Mouse (Mus musculus) left cerebral cortex, adult 2 months (tissue): ENCODE measurements around the gene Fam20c. TPM values are rescaled to one million over a fixed set of nuclear protein-coding genes. Genes with fewer than 3 reads are reported as not detected.

Experiments
- DNase-seq, 2 experiments: peaks; one replicate each; pipeline ENCODE4 v3.0.0; 2021 to 2022; ENCODE audit warnings: low spot score in 2 of 2, mixed read lengths in 1 of 2; ENCODE audit errors: extremely low spot score in 1 of 2
- H3K27ac ChIP-seq: fragments of 200-600 bp; 2 replicates; pipeline ENCODE4 v1.8.1; 2022
- H3K4me3 ChIP-seq: fragments of 200-600 bp; 2 replicates; pipeline ENCODE4 v1.8.1; 2022
- CTCF ChIP-seq: fragments of 200-600 bp; IDR thresholded peaks from 2 replicates; pipeline ENCODE4 v1.8.1; 2022; ENCODE audit warnings: antibody characterized with exemption, mild to moderate bottlenecking, moderate library complexity
- intact Hi-C: fragments of 180-260 bp; cut with DNase I; formaldehyde crosslinking; loops from one replicate; pipeline ENCODE4 v1.15.1; 2025
- total RNA-seq, 2 experiments: library from RNA; stranded (reverse); gene quantifications; 2 replicates each; pipeline ENCODE4 v1.2.3; 2021

Gene Fam20c
- total RNA-seq, 2 experiments from 2014 or later: 33.2 to 37.4 TPM

DNA sequence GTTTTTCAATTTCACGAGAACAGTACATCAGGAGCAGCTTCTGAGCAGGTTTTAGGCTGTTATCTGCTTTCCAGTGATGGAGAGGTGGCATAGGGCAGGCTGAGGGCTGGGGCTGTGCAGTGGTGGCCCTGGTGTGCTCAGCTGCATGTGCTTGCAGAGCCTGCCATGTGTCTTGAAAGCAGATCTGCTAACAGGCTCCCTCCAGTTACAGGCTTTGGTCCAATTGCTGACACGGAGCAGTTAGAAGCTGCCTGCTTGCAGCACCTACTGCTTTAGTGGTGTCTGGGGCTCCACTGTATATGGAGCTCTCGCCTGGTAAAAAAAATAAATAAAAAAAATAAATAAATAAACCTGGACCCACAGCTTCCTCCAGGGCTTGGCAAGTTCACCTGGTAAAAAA lies 4.2 kb downstream of the Fam20c start:
- Histone ChIP-seq H3K27ac (no peak overlapping the region), H3K4me3 (no peak overlapping the region)
- DNase-seq: no peak
- intact Hi-C loops: no loop called here
- TF ChIP-seq CTCF: no peak

DNA sequence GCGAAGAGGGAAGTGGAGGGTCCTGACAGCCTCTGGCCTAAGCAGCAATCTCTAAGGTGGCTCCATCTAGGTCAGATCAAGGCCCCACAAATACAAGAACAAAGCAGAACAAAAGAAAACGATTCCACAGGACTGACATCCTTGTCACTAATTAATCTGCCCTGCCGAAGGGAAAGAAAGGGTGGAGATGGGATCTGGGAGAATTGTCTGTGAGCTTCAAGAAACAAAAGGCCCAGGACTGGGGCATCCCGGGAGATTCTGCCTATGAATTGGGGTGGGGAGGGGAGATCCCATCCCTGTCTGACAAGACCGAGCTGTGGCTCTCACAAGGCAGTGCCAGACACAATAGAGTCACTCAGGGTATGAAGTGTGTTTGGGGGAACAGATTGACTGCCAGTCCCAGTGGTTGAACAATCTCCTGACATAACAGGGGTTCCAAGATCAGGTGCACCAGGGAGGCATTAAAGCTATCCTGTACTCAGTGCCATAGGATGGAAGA lies 7.6 kb downstream of the Fam20c start:
- DNase-seq: no peak
- intact Hi-C loops: no loop called here
- H3K4me3 ChIP-seq: no peak overlapping the region
- no peak overlapping the region for H3K27ac ChIP-seq
- no peak for TF ChIP-seq CTCF

DNA sequence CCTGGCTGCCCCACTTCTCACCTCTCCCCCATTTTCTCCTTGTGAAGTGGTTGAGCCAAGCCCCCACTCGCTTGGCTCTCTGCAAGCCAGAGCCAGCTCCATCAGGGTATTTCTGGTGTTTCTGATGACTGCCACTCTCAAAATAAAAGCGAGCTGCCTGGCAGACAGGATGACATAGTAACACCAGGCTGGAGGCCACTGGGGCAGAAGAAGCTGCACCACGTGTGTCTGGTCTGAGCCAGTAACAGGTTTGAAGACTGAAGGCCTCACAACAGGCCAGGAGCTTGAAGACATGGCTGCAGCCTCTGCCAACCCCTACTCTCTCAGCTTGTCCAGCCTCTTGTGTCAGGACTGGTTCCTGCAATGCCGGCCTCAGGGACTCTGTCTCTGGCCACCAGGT lies 8.0 kb downstream of the Fam20c start:
- intact Hi-C loops: no loop called here
- TF ChIP-seq CTCF: no peak
- no peak overlapping the region for H3K27ac ChIP-seq
- no peak for DNase-seq
- no peak overlapping the region for H3K4me3 ChIP-seq

DNA sequence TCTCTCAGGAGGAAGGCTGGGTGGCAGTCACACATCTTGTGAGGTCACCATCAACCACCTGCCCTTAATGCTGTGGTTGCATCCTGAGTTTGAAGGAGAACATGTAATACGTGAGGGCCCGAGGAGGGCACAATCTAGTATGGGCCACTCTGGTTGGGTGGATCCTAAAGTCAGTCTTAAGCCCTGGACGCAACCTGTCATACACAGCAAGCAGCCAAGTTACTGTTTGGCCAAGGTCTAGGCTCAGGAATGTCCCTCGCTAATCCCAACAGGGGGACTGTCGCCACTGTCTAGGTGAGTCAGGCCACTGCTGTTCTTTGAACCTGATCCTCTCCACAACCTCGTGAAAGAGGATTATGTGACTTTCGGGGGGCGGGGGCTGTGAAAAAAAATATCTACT lies 10.3 kb downstream of the Fam20c start:
- no peak for TF ChIP-seq CTCF
- Histone ChIP-seq H3K4me3 (no peak overlapping the region), H3K27ac (no peak overlapping the region)
- DNase-seq: no peak
- intact Hi-C loops: no loop called here

DNA sequence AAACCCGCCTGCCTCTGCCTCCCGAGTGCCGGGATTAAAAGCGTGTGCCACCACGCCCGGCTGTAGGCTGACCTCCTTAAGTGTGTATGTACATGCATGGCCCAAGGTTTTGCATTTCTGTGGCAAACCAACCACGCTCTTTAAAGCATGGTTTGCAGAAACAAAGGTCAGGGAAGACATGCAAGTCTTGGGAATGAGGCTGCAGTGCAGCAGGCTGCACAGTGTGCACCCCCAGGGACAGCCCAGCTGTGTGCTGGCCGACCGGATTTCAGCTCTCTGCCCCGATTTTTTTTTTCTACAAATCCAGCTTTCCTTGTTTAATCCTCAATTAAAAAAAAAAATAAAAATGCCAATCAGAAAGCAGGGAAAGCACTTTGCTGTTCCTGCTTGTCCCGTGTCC lies 13.3 kb downstream of the Fam20c start:
- no peak for TF ChIP-seq CTCF
- H3K27ac ChIP-seq: no peak overlapping the region
- H3K4me3 ChIP-seq: no peak overlapping the region
- intact Hi-C loops: no loop called here
- DNase-seq: no peak

DNA sequence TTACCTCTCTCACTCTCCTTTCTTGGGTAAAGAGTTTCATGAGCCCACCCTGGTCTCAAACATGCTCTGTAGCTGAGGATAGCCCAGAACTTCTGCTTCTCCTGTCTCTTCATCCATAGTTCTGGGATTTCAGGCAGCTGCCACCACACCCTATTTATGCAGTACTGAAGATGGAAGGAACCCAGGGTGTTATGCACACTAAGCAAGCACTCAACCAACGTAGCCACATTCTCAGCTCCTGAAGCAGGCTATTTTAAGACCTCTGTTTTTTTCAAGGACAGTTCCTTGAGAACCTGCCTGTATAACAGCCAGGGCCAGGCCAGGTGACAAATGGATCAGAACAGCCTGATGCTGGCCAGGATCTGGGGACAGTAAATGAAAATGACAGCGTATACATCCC lies 14.4 kb downstream of the Fam20c start:
- no peak for DNase-seq
- intact Hi-C loops: no loop called here
- no peak overlapping the region for H3K4me3 ChIP-seq
- no peak overlapping the region for H3K27ac ChIP-seq
- TF ChIP-seq CTCF: no peak

DNA sequence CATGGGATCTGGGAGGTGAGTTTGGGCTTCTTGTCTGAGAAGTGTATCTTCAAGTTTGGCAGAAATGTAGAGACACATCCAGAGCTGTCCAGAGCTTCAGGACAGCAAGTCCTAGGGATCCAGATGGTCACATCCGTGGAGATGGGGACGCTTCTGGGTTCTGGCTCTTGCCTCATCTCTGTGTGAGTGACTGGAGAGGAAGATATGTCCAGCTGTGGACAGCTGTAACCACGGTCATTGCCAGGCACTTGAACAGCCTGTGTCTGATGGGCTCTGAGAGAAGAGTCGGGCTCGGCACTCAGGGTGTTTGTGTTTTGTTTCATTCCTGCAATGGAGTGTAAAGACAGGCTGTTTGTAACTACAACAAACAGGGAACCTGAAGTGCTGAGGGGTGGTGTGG lies 14.8 kb downstream of the Fam20c start:
- no peak for DNase-seq
- no peak overlapping the region for H3K27ac ChIP-seq
- intact Hi-C loops: no loop called here
- no peak for TF ChIP-seq CTCF
- H3K4me3 ChIP-seq: no peak overlapping the region

DNA sequence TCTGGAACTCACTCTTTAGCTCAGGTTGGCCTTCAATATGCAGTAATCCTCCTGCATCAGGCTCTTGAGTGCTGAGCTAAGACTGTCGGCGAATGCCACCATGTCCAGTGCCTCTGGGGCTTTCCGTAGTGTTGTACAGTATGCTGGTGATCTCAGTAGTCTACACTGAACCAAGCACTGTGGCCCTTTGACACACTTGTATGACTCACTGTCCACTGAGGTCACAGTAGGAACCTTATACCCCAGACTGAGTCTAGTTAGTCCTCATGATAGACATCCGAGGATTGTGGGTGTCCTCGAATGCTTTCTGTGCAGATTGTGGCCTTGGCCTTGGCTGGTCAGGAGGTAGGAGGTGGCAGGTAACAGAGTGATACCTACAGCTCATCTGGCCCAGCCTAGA lies 20.8 kb downstream of the Fam20c start:
- Histone ChIP-seq H3K27ac (no peak overlapping the region), H3K4me3 (no peak overlapping the region)
- no peak for TF ChIP-seq CTCF
- DNase-seq: no peak
- intact Hi-C loops: no loop called here

DNA sequence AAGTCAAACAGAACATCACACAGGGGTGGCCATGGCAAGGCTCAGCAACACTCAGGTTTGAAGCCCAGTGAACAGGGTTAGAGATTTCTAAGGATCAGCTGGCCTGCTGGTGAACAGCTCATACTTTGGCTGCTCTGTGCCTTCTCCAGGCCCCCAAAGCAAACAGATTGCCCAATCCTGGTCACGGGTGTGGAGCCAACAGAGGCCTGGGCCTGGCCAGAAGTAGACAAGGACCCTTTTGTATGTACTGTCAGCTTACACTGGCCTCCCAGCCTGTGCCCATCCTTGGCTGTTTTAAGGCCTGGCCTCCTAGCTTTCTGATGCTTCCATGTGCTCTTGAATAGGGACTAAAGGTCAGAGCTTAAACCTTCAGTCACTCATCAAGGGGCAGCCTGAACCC lies 22.0 kb downstream of the Fam20c start:
- no peak overlapping the region for H3K27ac ChIP-seq
- TF ChIP-seq CTCF: no peak
- H3K4me3 ChIP-seq: no peak overlapping the region
- intact Hi-C loops: no loop called here
- DNase-seq: no peak

DNA sequence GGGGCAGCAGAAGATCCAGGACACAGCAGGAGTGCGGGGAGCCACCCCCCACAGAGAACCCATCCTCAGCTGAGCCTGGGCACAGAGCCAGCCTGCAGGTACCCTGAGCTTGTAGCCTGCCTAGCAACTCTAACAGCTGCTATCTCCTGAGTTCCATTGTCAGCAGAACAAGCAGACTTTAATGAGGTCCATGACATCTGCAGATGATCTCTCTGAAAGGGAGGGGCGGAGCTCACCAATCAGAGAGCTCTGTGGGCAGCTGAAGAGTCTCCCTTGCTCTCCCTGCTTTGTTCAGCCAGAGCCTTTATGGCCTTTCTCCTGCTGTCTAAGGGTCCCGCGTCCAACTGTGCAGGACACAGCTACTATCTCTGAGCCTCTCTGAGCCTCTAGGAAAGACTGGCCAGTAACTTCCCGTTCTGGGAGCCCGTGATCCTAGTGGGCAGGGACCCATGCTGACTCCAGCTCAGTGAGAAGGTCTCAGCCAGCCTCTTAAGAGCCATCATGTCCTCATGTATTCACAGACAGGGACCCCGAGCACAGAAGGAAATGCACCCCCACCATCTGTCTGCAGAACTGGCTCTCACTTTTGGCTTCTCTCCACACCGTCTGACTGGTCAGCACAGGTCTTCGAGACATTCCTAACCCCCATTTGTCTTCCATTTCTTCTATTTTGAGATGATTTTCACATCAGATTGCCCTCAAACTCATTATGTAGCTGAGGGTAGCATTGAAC lies 24.6 kb downstream of the Fam20c start:
- DNase-seq: peak in 1 of 2 experiments; percentile 52
- no peak for TF ChIP-seq CTCF
- intact Hi-C loops: no loop called here
- H3K27ac ChIP-seq: no peak overlapping the region
- H3K4me3 ChIP-seq: no peak overlapping the region

DNA sequence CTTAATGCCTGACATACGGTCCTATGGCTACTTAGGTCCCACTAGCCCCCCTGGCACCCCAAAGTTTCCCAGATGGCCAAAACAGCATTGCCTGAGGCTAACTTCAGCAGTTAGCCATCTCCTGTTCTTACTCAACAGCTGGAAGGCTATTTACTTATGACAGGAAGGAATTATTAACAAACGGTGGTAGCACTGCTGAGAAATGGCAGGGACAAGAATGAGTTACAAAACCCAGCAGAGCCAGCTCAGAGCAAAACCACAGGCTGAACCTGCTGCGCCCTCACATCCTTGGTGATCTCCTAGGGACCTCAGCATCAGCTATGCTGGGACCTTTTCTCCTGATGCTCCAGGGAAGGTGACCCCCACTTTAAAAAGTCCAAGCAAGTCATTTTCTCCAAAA lies 25.3 kb downstream of the Fam20c start:
- DNase-seq: no peak
- Histone ChIP-seq H3K4me3 (no peak overlapping the region), H3K27ac (no peak overlapping the region)
- intact Hi-C loops: no loop called here
- TF ChIP-seq CTCF: no peak

DNA sequence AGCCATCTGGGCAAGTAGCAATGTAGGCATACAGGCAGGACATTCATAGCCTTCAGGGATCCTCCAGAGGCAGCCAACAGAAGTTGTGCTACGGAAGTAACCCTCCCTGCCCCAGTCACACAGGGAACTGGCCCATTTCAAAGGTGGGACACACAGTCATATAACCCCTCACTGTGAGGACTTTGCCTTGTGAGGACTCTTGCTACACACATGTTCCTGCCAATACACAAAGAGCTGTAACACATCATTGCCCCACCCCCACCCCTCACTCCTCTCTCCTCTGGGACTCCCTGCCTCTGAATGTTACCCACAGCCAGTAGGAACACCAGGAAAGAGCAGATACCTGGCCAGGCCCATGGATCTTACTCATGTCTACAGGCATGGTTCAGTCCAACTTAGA lies 28.4 kb downstream of the Fam20c start:
- TF ChIP-seq CTCF: no peak
- intact Hi-C loops: no loop called here
- no peak overlapping the region for H3K27ac ChIP-seq
- no peak for DNase-seq
- no peak overlapping the region for H3K4me3 ChIP-seq

DNA sequence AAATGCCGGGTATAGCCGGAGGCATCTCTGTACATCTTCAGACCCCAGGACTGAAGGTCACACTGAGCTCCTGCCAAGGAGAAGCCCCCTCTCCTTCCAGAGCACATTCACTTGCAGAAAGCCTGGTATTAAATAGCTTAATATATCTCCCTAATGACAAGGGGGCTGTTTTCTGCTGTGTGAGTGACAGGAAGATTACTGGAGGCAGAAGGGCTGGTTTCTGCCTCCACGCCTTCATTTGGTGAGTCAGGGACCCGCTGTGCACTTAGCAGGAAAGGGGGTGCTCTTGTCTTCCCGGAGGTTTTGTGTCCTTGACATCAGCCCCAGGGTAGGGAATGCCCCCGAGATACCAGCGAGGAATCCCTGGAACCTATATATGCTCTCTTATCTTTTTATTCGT lies 28.9 kb downstream of the Fam20c start:
- no peak for TF ChIP-seq CTCF
- intact Hi-C loops: no loop called here
- no peak overlapping the region for H3K27ac ChIP-seq
- H3K4me3 ChIP-seq: no peak overlapping the region
- DNase-seq: no peak
